Mouse (Mus musculus) granulocyte monocyte progenitor cell, adult 5-6 weeks (primary cell): Measurements from ENCODE around the gene Trpv5. TPM values are rescaled to one million over a fixed set of nuclear protein-coding genes. Genes with fewer than 3 reads are reported as not detected.

Experiments
- total RNA-seq, 2 experiments: library from RNA; stranded (forward) in 1 of 2; stranded (reverse) in 1 of 2; fragments of 200-712, 200-1000 nt in 1 of 2; fragments of >200 nt in 1 of 2; fragmentation: Nextera tagmentation in 1 of 2; gene quantifications; 2 replicates each; pipeline ENCODE4 v1.2.3; 2014 to 2017

Gene Trpv5
- total RNA-seq, 2 experiments from 2014 or later: not detected

Other genes starting within 250 kb of the Trpv5 start
- gene Gm10334, start 234.6 kb downstream of the Trpv5 start, total RNA-seq (2014; fragmentation: Nextera tagmentation): not detected in 2 replicates
- not detected in 2 replicates for gene Gm10334, start 234.6 kb downstream of the Trpv5 start, total RNA-seq (2017)
- not detected in 2 replicates for gene Prss1, start 221.8 kb downstream of the Trpv5 start, total RNA-seq (2014; fragmentation: Nextera tagmentation)
- not detected in 2 replicates for gene Prss1, start 221.8 kb downstream of the Trpv5 start, total RNA-seq (2017)
- not detected in 2 replicates for gene Prss2, start 159.0 kb downstream of the Trpv5 start, total RNA-seq (2014; fragmentation: Nextera tagmentation)
- gene Prss2, start 159.0 kb downstream of the Trpv5 start, total RNA-seq (2017): not detected in 2 replicates
- gene Ephb6, start 75.3 kb downstream of the Trpv5 start, total RNA-seq (2014; fragmentation: Nextera tagmentation): 0.09 and 1.7 TPM in 2 replicates
- 1.2 and 5.4 TPM in 2 replicates for gene Ephb6, start 75.3 kb downstream of the Trpv5 start, total RNA-seq (2017)
- not detected in 2 replicates for gene Trpv6, start 44.4 kb downstream of the Trpv5 start, total RNA-seq (2014; fragmentation: Nextera tagmentation)
- not detected in 2 replicates for gene Trpv6, start 44.4 kb downstream of the Trpv5 start, total RNA-seq (2017)
- gene Llcfc1, start 3.7 kb upstream of the Trpv5 start, total RNA-seq (2014; fragmentation: Nextera tagmentation): not detected in 2 replicates
- not detected in 2 replicates for gene Llcfc1, start 3.7 kb upstream of the Trpv5 start, total RNA-seq (2017)
- gene Kel, start 23.6 kb upstream of the Trpv5 start, total RNA-seq (2014; fragmentation: Nextera tagmentation): 0.98 and 13.5 TPM in 2 replicates
- 0.13 and 1.7 TPM in 2 replicates for gene Kel, start 23.6 kb upstream of the Trpv5 start, total RNA-seq (2017)
- not detected in 2 replicates for gene Olfr459, start 94.4 kb upstream of the Trpv5 start, total RNA-seq (2014; fragmentation: Nextera tagmentation)
- not detected in 2 replicates for gene Olfr459, start 94.4 kb upstream of the Trpv5 start, total RNA-seq (2017)
- gene Pip, start 166.8 kb upstream of the Trpv5 start, total RNA-seq (2014; fragmentation: Nextera tagmentation): not detected in 2 replicates
- not detected in 2 replicates for gene Pip, start 166.8 kb upstream of the Trpv5 start, total RNA-seq (2017)
- gene Sval2, start 172.2 kb upstream of the Trpv5 start, total RNA-seq (2014; fragmentation: Nextera tagmentation): not detected in 2 replicates
- not detected in 2 replicates for gene Sval2, start 172.2 kb upstream of the Trpv5 start, total RNA-seq (2017)